Mouse (Mus musculus): Measurements from ENCODE around the gene Efna5. TPM values are rescaled to one million over a fixed set of nuclear protein-coding genes. Genes with fewer than 3 reads are reported as not detected.

Gene Efna5
- polyA plus RNA-seq, 1 experiment from 2014 or later = 36.2 TPM

DNA sequence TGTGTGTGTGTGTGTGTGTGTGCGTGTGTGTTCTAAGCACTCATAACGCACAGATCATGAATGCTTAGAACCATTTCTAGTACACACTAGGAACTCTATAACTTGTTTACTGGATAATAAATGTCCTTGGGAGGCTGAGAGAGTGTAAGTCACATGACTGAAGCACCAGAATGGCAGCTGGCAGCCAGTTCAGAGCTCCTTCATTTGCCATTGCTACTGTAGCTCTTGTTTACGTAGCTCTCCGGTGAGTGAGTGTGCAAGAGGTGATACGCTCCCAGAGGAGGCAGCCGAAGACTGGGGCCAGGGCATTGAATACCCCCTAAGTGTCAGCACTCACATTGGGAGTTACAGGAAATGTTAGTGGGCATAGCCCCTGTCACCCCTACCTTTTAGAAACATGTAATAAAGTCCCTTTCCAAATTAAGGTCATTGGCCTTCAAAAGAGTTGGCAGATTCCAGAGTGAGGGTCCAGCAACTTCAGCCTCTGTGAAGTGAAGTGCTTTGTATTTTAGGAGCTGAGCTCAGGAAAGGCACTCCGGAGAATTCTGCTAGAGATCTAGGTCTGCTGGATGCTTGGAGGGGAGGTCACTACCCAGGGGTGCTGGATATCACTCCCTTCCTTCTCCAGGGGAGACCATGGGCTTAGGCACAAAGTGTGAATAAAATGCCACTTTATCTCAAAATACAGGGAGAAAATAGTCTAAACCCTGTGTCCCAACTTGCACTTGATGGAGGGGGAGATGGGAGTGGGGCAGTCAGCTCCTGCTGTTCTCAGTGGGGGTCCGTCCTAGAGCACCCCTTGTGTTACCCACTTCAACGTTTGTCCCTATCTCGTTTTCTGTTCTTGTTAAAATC is 289.3 kb downstream of the Efna5 start:
- H3K27me3 ChIP-seq (ENCODE audit: control insufficient read depth, insufficient read depth, low read length) = no peaks in the 10 kb centered on the region
- no peaks in the 10 kb centered on the region for H3K36me3 ChIP-seq (replicated peaks; ENCODE audit: control insufficient read depth, insufficient read depth)
- WGBS = 64% methylated on average over 10 of the region's 10 CpGs
- ATAC-seq (ENCODE audit: low FRiP score) (no peak), DNase-seq (ENCODE audit: low spot score) (no peak)
- no peak overlapping the region for H3K9ac ChIP-seq
- H3K4me2 ChIP-seq (replicated peaks) = no peak overlapping the region
- H3K9me3 ChIP-seq (ENCODE audit: control insufficient read depth, low read length) = peaks cover 6% of the 10 kb centered on the region; the same call in 1 of the 2 replicates
- H3K4me3 ChIP-seq (replicated peaks; ENCODE audit: low read length) = no peak overlapping the region
- H3K4me1 ChIP-seq (replicated peaks; ENCODE audit: control insufficient read depth, insufficient read depth, low read length) = no peaks in the 10 kb centered on the region
- no peak overlapping the region for H3K27ac ChIP-seq

GRCm38 (mm10) chr17:62590685-62591460 is 290.2 kb downstream of the Efna5 start:
- H3K9me3 ChIP-seq (ENCODE audit: control insufficient read depth, low read length) = peaks cover 6% of the 10 kb centered on the region; the same call in 1 of the 2 replicates
- no peak overlapping the region for H3K27ac ChIP-seq
- no peak for ATAC-seq (ENCODE audit: low FRiP score)
- WGBS = 67% methylated on average over 9 of the region's 9 CpGs
- H3K36me3 ChIP-seq (replicated peaks; ENCODE audit: control insufficient read depth, insufficient read depth) = no peaks in the 10 kb centered on the region
- no peak overlapping the region for H3K4me2 ChIP-seq (replicated peaks)
- no peak for DNase-seq (ENCODE audit: low spot score)
- H3K4me3 ChIP-seq (replicated peaks; ENCODE audit: low read length) = no peak overlapping the region
- H3K9ac ChIP-seq = no peak overlapping the region
- no peaks in the 10 kb centered on the region for H3K27me3 ChIP-seq (ENCODE audit: control insufficient read depth, insufficient read depth, low read length)
- no peaks in the 10 kb centered on the region for H3K4me1 ChIP-seq (replicated peaks; ENCODE audit: control insufficient read depth, insufficient read depth, low read length)

GRCm38 (mm10) chr17:62580127-62580526 is 301.0 kb downstream of the Efna5 start:
- WGBS = 82% methylated on average over 6 of the region's 6 CpGs
- DNase-seq (ENCODE audit: low spot score) = no peak
- no peak overlapping the region for H3K4me2 ChIP-seq (replicated peaks)

GRCm38 (mm10) chr17:62579618-62580017 is 301.5 kb downstream of the Efna5 start:
- Histone ChIP-seq H3K4me1 (replicated peaks; ENCODE audit: control insufficient read depth, insufficient read depth, low read length) (no peaks in the 10 kb centered on the region), H3K9me3 (ENCODE audit: control insufficient read depth, low read length) (0 out of 2 replicates have a peak, but pooled peaks cover 3% of the 10 kb centered on the region), H3K36me3 (replicated peaks; ENCODE audit: control insufficient read depth, insufficient read depth) (no peaks in the 10 kb centered on the region), H3K4me3 (replicated peaks; ENCODE audit: low read length) (no peak overlapping the region), H3K27me3 (ENCODE audit: control insufficient read depth, insufficient read depth, low read length) (no peaks in the 10 kb centered on the region), H3K9ac (no peak overlapping the region), H3K4me2 (replicated peaks) (no peak overlapping the region), H3K27ac (no peak overlapping the region)
- no peak for ATAC-seq (ENCODE audit: low FRiP score)
- DNase-seq (ENCODE audit: low spot score) = no peak
- 46% methylated on average over 6 of the region's 6 CpGs for WGBS

More at GRCm38 (mm10) chr17:62580127-62580526, 301.0 kb downstream of the Efna5 start:
- H3K4me3 ChIP-seq (replicated peaks; ENCODE audit: low read length) = no peak overlapping the region
- H3K27ac ChIP-seq = no peak overlapping the region
- ATAC-seq (ENCODE audit: low FRiP score) = no peak
- 0 out of 2 replicates have a peak, but pooled peaks cover 3% of the 10 kb centered on the region for H3K9me3 ChIP-seq (ENCODE audit: control insufficient read depth, low read length)
- no peaks in the 10 kb centered on the region for H3K27me3 ChIP-seq (ENCODE audit: control insufficient read depth, insufficient read depth, low read length)
- H3K4me1 ChIP-seq (replicated peaks; ENCODE audit: control insufficient read depth, insufficient read depth, low read length) = no peaks in the 10 kb centered on the region
- H3K9ac ChIP-seq = no peak overlapping the region
- H3K36me3 ChIP-seq (replicated peaks; ENCODE audit: control insufficient read depth, insufficient read depth) = no peaks in the 10 kb centered on the region

GRCm38 (mm10) chr17:62574499-62575265 is 306.4 kb downstream of the Efna5 start:
- Histone ChIP-seq H3K9me3 (ENCODE audit: control insufficient read depth, low read length) (no peaks in the 10 kb centered on the region), H3K27ac (no peak overlapping the region), H3K27me3 (ENCODE audit: control insufficient read depth, insufficient read depth, low read length) (no peaks in the 10 kb centered on the region), H3K4me2 (replicated peaks) (no peak overlapping the region), H3K4me1 (replicated peaks; ENCODE audit: control insufficient read depth, insufficient read depth, low read length) (no peaks in the 10 kb centered on the region), H3K9ac (no peak overlapping the region), H3K4me3 (replicated peaks; ENCODE audit: low read length) (no peak overlapping the region), H3K36me3 (replicated peaks; ENCODE audit: control insufficient read depth, insufficient read depth) (no peaks in the 10 kb centered on the region)
- ATAC-seq (ENCODE audit: low FRiP score) = no peak
- no peak for DNase-seq (ENCODE audit: low spot score)
- 81% methylated on average over 9 of the region's 9 CpGs for WGBS

- Histone ChIP-seq H3K9me3 (ENCODE audit: control insufficient read depth, low read length) (no peaks in the 10 kb centered on the region), H3K4me1 (replicated peaks; ENCODE audit: control insufficient read depth, insufficient read depth, low read length) (no peaks in the 10 kb centered on the region), H3K27me3 (ENCODE audit: control insufficient read depth, insufficient read depth, low read length) (no peaks in the 10 kb centered on the region), H3K4me3 (replicated peaks; ENCODE audit: low read length) (no peak overlapping the region), H3K27ac (no peak overlapping the region), H3K36me3 (replicated peaks; ENCODE audit: control insufficient read depth, insufficient read depth) (no peaks in the 10 kb centered on the region), H3K9ac (no peak overlapping the region), H3K4me2 (replicated peaks) (no peak overlapping the region)
- no peak for DNase-seq (ENCODE audit: low spot score)
- no peak for ATAC-seq (ENCODE audit: low FRiP score)
- WGBS = 70% methylated on average over 1 of the region's 1 CpGs
These were observed 311.0 kb downstream of the Efna5 start for GRCm38 (mm10) chr17:62570101-62570500.

DNA sequence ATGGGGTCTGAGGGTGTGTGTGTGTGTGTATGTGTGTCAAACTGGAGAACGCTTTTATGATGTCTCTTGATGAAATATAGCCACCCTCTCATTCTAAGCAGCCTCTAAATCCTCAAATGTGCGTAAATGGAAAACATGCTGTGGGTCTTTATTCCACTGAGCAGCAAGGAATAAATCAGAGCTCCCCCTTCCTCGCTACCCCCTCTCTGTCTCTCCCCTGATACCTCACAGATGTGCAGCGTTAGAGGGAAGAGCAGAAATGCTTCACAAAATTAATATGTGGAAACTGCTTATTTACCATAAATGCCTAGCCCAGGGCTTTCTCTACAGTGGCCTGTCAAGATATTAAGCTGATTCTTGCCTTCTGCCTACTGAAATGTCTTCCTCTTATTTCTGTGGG is 313.1 kb downstream of the Efna5 start:
- H3K4me3 ChIP-seq (replicated peaks; ENCODE audit: low read length) = no peak overlapping the region
- no peak overlapping the region for H3K9ac ChIP-seq
- H3K9me3 ChIP-seq (ENCODE audit: control insufficient read depth, low read length) = no peaks in the 10 kb centered on the region
- no peak overlapping the region for H3K27ac ChIP-seq
- H3K27me3 ChIP-seq (ENCODE audit: control insufficient read depth, insufficient read depth, low read length) = no peaks in the 10 kb centered on the region
- ATAC-seq (ENCODE audit: low FRiP score) = no peak
- WGBS = 42% methylated on average over 4 of the region's 4 CpGs
- H3K4me1 ChIP-seq (replicated peaks; ENCODE audit: control insufficient read depth, insufficient read depth, low read length) = no peaks in the 10 kb centered on the region
- no peaks in the 10 kb centered on the region for H3K36me3 ChIP-seq (replicated peaks; ENCODE audit: control insufficient read depth, insufficient read depth)
- no peak overlapping the region for H3K4me2 ChIP-seq (replicated peaks)
- no peak for DNase-seq (ENCODE audit: low spot score)

DNA sequence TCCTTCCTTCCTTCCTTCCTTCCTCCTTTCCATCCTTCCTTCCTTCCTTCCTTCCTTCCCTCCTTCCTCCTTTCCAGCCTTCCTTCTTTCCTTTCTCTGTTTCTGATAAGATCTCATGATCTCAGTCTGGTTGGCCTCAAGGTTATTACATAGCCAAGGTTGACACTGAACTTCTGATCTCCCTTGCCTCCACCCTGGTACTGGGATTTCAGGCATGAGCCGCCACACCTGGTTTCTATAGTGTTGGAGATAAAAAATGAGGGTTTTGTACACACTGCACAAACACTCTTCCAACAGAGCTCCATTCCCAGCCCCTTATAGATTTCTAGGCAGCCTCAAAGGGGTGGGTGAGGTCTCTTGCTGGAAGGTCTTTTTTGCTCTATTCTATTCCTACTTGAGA is 315.5 kb downstream of the Efna5 start:
- Histone ChIP-seq H3K9ac (no peak overlapping the region), H3K9me3 (ENCODE audit: control insufficient read depth, low read length) (no peaks in the 10 kb centered on the region), H3K4me2 (replicated peaks) (no peak overlapping the region), H3K27me3 (ENCODE audit: control insufficient read depth, insufficient read depth, low read length) (no peaks in the 10 kb centered on the region), H3K27ac (no peak overlapping the region), H3K4me3 (replicated peaks; ENCODE audit: low read length) (no peak overlapping the region), H3K4me1 (replicated peaks; ENCODE audit: control insufficient read depth, insufficient read depth, low read length) (no peaks in the 10 kb centered on the region), H3K36me3 (replicated peaks; ENCODE audit: control insufficient read depth, insufficient read depth) (no peaks in the 10 kb centered on the region)
- WGBS = 93% methylated on average over 1 of the region's 1 CpGs
- ATAC-seq (ENCODE audit: low FRiP score) (no peak), DNase-seq (ENCODE audit: low spot score) (no peak)

GRCm38 (mm10) chr17:62562439-62562838 is 318.7 kb downstream of the Efna5 start:
- H3K4me2 ChIP-seq (replicated peaks) = no peak overlapping the region
- WGBS = 56% methylated on average over 7 of the region's 7 CpGs
- ATAC-seq (ENCODE audit: low FRiP score) = no peak
- no peak overlapping the region for H3K9ac ChIP-seq
- no peak for DNase-seq (ENCODE audit: low spot score)
- no peak overlapping the region for H3K27ac ChIP-seq
- no peaks in the 10 kb centered on the region for H3K27me3 ChIP-seq (ENCODE audit: control insufficient read depth, insufficient read depth, low read length)
- H3K4me1 ChIP-seq (replicated peaks; ENCODE audit: control insufficient read depth, insufficient read depth, low read length) = no peaks in the 10 kb centered on the region
- H3K4me3 ChIP-seq (replicated peaks; ENCODE audit: low read length) = no peak overlapping the region
- H3K36me3 ChIP-seq (replicated peaks; ENCODE audit: control insufficient read depth, insufficient read depth) = no peaks in the 10 kb centered on the region
- H3K9me3 ChIP-seq (ENCODE audit: control insufficient read depth, low read length) = no peaks in the 10 kb centered on the region

All from hindbrain, embryonic 14.5 days (tissue).